Mouse (Mus musculus) brain, embryonic 14.5 days (tissue): ENCODE data around the gene Cnst.

Source experiments
- CTCF ChIP-seq: fragments of 200-500 bp; IDR thresholded peaks from 2 replicates; pipeline ENCODE4 v1.5.1; 2012; ENCODE audit warnings: inconsistent platforms, mild to moderate bottlenecking, moderate library complexity, borderline replicate concordance; ENCODE audit not compliant: insufficient read depth, insufficient read length; ENCODE audit errors: extremely low read depth
- POLR2A ChIP-seq: fragments of 200-500 bp; IDR thresholded peaks from 2 replicates; pipeline ENCODE4 v1.6.1; 2012; ENCODE audit warnings: mild to moderate bottlenecking, inconsistent platforms, borderline replicate concordance; ENCODE audit not compliant: poor library complexity, insufficient read depth, insufficient read length, severe bottlenecking; ENCODE audit errors: extremely low read depth

DNA sequence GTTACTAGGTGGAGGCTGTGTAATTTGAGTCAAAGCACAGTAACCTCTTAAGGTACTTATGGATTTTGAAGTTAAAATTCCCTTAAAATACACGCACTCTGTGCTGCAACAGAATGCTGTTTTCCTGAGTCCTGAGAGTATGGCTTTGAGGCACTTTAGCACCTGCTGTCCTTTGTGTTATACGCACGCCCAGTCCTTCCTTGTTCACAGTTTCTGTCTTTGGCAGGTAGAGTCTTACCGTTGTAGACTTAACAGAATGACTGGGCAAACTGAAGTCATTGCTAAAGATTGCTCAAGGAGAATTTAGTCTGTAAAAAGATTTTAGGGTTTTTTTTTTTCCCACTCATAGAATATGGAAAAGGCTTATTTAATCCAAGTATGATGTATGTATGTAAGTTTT is 5.8 kb downstream of the Cnst start:
- no peak for TF ChIP-seq CTCF
- TF ChIP-seq POLR2A: no peak
